Mouse (Mus musculus) T-helper 1 cell (primary cell): Measurements from ENCODE around the gene Cth.
"Not testable (repeated sequence)": the region's sequence is repeated elsewhere in the genome, so short reads cannot be mapped to it uniquely, and the experiment has no call there.

ENCODE experiments used
- in situ Hi-C: fragments of 300-600 bp; cut with MboI, MseI; formaldehyde crosslinking; loops from one replicate; pipeline ENCODE4 v1.15.1; 2025; ENCODE audit warnings: high pct_unique_total_duplicates

The Cth gene

GRCm38 (mm10) chr3:157924692-157925328 is at the start of gene Cth:
Gene Cth, minus strand, starts transcription at chr3:157925077.
- in situ Hi-C loops, result no loop called here

- in situ Hi-C loops, result no loop called here
Measured at GRCm38 (mm10) chr3:157973236-157973635, 48.4 kb upstream of the Cth start.

- in situ Hi-C loops, result no loop called here
Measured at GRCm38 (mm10) chr3:157971151-157971550, 46.3 kb upstream of the Cth start.

- in situ Hi-C loops, result no loop called here
Measured at GRCm38 (mm10) chr3:157957320-157957719, 32.4 kb upstream of the Cth start.

- in situ Hi-C loops, result no loop called here
Measured at GRCm38 (mm10) chr3:157956201-157956600, 31.3 kb upstream of the Cth start.

GRCm38 (mm10) chr3:157955466-157955865 is 30.6 kb upstream of the Cth start:
- in situ Hi-C loops, result no loop called here

- in situ Hi-C loops, result loop anchor here (5.0 kb wide), 1 partner anchor 85 kb away; the partner anchor contains the start of genes Lrrc40 and Srsf11
Measured at GRCm38 (mm10) chr3:157952716-157953115, 27.8 kb upstream of the Cth start.

- in situ Hi-C loops, result no loop called here
Measured at GRCm38 (mm10) chr3:157947383-157948280, 22.8 kb upstream of the Cth start.

- in situ Hi-C loops, result no loop called here
Measured at GRCm38 (mm10) chr3:157946843-157947358, 22.0 kb upstream of the Cth start, which contains the start of gene Ankrd13c. Gene Ankrd13c, plus strand, starts transcription at chr3:157947239.

GRCm38 (mm10) chr3:157938585-157938984 is 13.7 kb upstream of the Cth start:
- in situ Hi-C loops, result no loop called here

GRCm38 (mm10) chr3:157934301-157934823 is 9.5 kb upstream of the Cth start:
- in situ Hi-C loops, result no loop called here

- in situ Hi-C loops, result not testable (repeated sequence)
Measured at GRCm38 (mm10) chr3:157933223-157933622, 8.3 kb upstream of the Cth start.

- in situ Hi-C loops, result no loop called here
Measured at GRCm38 (mm10) chr3:157932074-157932473, 7.2 kb upstream of the Cth start.

GRCm38 (mm10) chr3:157931592-157931991 is 6.7 kb upstream of the Cth start:
- in situ Hi-C loops, result no loop called here

GRCm38 (mm10) chr3:157929417-157929816 is 4.5 kb upstream of the Cth start:
- in situ Hi-C loops, result no loop called here

- in situ Hi-C loops, result no loop called here
Measured at GRCm38 (mm10) chr3:157928731-157929130, 3.9 kb upstream of the Cth start.

- in situ Hi-C loops, result no loop called here
Measured at GRCm38 (mm10) chr3:157926761-157927160, 1.9 kb upstream of the Cth start.

GRCm38 (mm10) chr3:157925706-157926510 is 1.0 kb upstream of the Cth start:
- in situ Hi-C loops, result no loop called here

- in situ Hi-C loops, result no loop called here
Measured at GRCm38 (mm10) chr3:157923268-157923835, 1.5 kb downstream of the Cth start.

- in situ Hi-C loops, result no loop called here
Measured at GRCm38 (mm10) chr3:157921376-157921775, 3.5 kb downstream of the Cth start.

GRCm38 (mm10) chr3:157916336-157916735 is 8.5 kb downstream of the Cth start:
- in situ Hi-C loops, result no loop called here
